Mouse (Mus musculus): ENCODE results near the gene Vmn2r79.
"Not testable (repeated sequence)": the region's sequence is repeated elsewhere in the genome, so short reads cannot be mapped to it uniquely, and the experiment has no call there.

Gene Vmn2r79

DNA sequence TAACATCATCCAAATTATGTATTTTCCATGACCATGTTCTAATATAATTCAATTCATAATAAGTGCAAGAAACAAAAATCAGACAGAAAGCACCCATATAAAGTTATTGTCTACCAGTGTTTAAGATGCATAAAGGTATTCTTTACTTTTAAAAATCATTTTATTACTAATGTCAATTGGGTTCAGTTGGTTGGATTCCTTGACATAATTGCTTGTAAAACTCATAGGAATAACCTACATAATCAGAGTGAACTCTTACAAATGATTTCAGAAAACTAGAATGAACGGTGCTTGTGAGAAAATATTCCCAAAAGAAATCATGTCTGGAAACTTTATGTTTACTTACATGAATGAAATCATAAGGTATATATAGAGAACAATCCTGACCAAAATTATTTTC is at the start of gene Vmn2r79:
Gene Vmn2r79, plus strand, starts transcription at position 301 of the 400 bp plus-strand sequence.
- not testable (repeated sequence) for H3K36me3 ChIP-seq (ENCODE audit: control insufficient read depth, insufficient read depth, low read length, poor library complexity, severe bottlenecking); DNase-seq (ENCODE audit: low read depth, low spot score); H3K27me3 ChIP-seq (ENCODE audit: control insufficient read depth, insufficient read depth, low read length, poor library complexity, severe bottlenecking)

DNA sequence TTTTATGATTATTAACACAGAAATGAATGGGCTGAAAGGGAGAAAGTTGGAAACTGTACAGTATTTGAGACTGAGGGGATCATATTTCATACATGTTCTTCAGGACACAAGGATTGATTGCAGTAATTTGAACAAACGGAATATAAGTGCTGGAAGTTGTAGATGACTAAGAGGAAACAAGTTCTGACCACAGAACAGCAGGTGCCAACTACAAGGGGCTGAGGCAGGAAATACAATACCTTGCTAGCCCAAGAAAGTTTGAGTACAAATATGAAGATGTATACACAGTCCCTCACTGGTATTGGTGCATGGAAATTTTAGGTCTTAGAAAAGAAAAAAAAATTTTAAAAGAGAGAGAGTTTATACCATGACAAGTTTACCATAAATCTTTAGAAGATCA is 1.2 kb upstream of the Vmn2r79 start:
- H3K36me3 ChIP-seq (ENCODE audit: control insufficient read depth, insufficient read depth, low read length, poor library complexity, severe bottlenecking): no peaks in the 10 kb centered on the region
- no peak for DNase-seq (ENCODE audit: low read depth, low spot score)
- no peaks in the 10 kb centered on the region for H3K27me3 ChIP-seq (ENCODE audit: control insufficient read depth, insufficient read depth, low read length, poor library complexity, severe bottlenecking)

DNA sequence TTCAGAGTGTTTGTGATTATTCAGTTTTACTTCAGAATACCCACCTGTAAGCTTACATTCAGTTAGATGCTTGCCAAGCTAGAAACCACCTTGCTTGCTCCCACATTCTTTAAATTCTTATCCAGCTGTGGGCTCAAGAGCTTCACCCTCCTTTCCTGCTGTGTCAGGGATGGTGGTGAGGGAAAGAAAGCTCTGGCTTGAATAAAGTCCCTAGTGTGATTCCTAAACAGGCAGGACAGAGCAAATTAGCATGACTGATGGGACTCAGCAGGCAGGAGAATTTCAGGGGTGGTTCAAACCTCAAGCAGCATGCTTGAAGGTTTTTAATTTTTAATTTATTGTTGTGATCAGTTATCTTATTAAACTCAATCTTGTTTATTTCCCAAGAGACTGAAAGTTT is 30.6 kb downstream of the Vmn2r79 start:
- H3K36me3 ChIP-seq (ENCODE audit: control insufficient read depth, insufficient read depth, low read length, poor library complexity, severe bottlenecking); DNase-seq (ENCODE audit: low read depth, low spot score); H3K27me3 ChIP-seq (ENCODE audit: control insufficient read depth, insufficient read depth, low read length, poor library complexity, severe bottlenecking): not testable (repeated sequence)

DNA sequence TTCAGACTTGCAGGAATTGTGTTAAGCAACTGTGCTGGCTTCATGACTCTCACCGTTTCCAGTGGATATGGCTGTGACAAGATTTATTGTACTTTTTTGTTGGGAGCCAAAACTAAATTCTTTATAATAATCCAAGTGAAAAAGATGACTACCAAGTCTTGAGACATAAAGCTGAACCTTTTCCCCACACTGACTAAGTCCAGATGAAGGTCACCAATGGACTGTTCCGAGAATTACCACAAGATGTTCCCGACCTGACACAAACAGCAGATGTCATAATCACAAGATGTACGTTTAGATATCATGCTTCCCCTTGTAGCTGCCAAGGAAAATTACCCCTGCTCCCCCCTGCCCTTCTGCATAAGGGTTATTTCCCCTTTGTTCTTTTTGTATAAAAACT is 67.7 kb downstream of the Vmn2r79 start:
- H3K27me3 ChIP-seq (ENCODE audit: control insufficient read depth, insufficient read depth, low read length, poor library complexity, severe bottlenecking): no peaks in the 10 kb centered on the region
- H3K36me3 ChIP-seq (ENCODE audit: control insufficient read depth, insufficient read depth, low read length, poor library complexity, severe bottlenecking): no peaks in the 10 kb centered on the region
- DNase-seq (ENCODE audit: low read depth, low spot score): no peak
